Mouse (Mus musculus): ENCODE results near the gene Antxrl. TPM values are rescaled to one million over a fixed set of nuclear protein-coding genes. Genes with fewer than 3 reads are reported as not detected.

The Antxrl gene
- not detected in 2 replicates for total RNA-seq (2021)
- long read RNA-seq, experiment 1 = 0 reads
- long read RNA-seq, experiment 2 = 0 reads

DNA sequence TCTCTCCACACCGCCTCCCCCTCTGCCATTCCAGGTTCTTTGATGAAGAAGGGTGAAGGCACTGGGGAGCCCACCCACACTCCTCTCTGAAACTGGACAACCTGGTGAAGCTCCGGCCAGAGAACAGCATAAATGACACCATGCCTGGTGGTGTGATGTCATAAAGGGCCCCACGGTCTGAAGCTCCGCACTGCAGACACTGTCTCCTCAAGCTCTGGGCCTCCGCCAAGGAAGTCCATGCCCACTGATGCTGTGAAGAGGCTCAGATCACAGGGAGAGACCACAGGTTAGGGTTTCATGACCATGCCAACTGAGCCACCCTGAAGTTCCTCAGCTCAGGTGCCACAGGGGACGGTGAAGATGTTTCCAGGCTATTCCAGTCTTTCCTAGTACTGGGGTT, at the start of gene Antxrl:
Antxrl (plus strand) TSS at position 192 of the 400 bp plus-strand sequence.
- DNase-seq = no peak

DNA sequence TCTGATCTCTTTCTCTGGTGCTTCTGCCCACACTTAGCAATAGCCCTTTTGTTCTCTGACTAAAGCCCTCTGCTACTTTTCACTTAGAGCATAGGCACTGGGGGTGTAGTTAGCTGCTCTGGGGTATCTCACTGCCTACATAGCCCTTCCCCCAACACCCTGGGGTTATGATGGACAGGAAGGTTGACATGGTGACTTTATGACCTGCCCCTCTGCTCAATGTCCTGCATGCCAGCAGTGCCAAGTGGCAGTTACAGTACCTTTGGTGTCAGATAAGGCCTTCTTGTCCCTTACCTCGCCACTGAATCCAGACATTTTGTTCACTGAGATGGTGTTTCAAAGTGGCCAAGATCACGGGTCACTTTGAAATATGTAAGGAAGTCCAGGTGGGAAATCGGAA, 37.4 kb upstream of the Antxrl start, which contains the start of gene Gm30083:
Gm30083 (minus strand) TSS at position 120 of the 400 bp plus-strand sequence.
- no peak for DNase-seq

DNA sequence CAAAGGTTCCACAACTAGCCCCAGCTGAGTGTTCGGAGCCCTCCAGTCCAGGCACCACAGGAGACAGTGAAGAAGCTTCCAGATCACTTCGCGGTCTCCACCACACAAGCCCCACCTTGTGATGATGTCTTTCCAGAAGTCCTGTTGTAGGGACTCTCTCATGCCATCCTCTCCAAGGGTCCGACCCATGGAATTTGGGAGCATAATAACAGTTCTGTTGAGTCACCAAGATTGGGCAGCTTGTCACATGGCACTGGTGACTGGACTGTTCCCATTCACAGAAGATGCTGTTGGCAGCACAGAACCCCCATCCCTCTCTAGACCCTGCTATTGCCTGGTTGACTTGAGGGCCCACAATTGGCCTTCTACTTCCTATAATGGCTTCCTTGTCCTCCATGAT, 36.1 kb upstream of the Antxrl start, which contains the start of gene Gm5460:
Gm5460 (plus strand) TSS at position 378 of the 400 bp plus-strand sequence.
- no peak for DNase-seq

DNA sequence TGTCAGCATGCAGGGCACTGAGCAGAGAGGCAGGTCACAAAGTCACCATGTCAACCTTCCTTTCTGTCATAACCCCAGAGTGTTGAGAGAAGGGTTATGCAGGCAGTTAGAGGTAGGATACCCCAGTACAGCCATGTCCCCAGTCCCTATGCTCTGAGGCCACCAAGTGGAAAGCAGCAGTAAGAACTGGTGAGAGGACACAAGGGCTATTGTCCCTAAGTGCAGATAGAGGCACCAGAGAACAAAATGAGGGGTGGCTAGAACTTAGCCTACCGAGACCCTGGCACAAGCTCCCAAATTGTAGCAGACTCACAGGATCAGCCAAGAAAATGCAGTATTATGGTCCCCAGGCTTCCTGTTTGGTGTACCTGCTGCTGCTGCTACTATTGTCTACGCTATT, 35.6 kb upstream of the Antxrl start:
- no peak for DNase-seq

DNA sequence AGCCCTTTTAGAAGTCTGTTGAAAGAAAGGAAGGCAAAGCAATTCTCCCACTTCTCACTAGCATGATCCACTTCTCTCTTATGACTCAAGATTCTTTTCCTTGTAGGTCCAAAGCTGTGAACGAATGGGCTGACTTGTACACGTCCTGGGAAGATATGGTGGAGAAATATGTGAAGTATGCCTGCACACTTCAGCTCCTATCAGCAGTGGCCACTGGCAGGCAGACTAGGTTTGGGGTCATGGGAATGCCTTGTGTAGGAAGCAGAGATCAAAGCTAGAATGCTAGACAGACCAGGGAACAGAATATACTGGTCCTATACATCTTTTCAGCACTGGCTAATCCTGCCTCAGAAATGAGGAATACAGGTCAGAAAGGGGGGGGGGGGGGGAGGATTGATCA, 25.8 kb upstream of the Antxrl start:
- DNase-seq = no peak

DNA sequence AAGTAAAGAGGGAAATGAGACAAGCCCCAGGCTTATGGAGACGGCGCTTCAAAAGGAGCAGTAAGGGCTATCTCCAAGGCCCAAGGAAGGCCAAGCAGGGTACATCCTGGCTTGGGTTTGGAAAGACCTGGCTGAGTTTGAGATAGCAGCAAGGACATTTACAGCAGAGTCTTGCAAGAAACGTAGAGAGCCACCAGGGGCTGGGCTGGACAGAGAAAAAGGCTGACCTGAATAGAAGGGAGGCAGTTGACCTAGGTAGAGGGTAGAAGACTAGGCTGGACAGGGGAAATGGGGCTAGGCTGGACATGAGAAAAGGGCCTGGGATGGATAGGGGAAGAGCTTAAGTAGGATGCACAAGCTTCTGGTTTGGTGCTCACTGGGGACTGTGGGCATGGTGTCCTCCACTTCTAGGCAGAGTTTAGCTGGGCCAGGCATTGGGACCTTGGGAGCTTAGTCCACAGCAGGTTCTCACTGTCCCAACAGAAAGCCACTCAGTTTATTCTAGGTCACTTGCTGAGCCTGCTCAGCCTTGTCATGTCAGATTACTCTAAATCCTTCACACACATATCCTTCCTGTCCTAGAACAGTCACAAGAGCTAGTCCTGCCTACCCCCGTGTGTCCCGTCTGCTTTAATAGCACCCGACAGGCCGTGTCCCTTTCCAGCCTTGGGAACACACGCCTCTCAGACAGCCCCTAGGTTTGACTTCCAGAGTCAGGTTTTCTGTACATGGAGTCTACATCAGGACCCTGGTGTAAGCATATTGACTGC, 18.5 kb upstream of the Antxrl start:
- peak; percentile 37 for DNase-seq

DNA sequence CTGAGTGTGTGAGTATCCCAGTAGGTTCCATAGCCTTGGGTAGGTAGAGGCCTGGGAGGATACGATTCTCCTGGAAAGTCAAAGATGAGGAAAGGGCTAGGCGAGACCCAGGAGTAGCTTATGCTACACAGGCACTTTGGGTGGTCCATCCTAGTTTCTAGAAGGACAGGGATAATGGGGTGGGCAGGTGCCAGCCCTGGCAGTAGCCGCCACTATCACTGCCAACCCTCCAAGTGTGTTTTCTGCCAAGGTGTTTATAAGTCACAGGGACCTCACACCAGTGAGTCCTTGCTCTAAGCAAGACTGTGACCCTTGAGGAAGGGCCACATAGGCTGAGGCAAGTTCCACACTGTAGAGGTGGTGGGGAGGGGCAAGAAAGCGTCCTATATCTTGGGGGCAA, 11.3 kb upstream of the Antxrl start:
- no peak for DNase-seq

DNA sequence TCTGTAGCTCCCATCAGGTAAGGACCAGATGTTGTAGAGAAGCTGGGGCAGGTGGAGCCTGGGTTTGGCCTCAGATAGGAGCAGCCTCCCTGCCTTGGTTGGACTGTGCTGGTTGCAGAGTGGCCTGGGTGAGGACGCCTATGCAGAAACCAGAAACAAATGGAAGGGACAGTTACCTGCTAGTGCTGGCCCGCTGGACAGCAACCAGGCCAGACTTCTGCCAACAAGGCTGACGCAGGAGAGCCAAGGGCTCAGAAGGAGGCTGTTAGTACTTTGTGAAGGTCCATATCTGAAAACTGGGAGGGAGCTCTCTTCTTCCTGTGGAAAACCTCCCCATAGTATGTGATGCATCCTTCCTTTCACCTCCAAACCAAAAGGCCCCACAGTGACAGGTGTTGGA, 9.2 kb upstream of the Antxrl start:
- no peak for DNase-seq

DNA sequence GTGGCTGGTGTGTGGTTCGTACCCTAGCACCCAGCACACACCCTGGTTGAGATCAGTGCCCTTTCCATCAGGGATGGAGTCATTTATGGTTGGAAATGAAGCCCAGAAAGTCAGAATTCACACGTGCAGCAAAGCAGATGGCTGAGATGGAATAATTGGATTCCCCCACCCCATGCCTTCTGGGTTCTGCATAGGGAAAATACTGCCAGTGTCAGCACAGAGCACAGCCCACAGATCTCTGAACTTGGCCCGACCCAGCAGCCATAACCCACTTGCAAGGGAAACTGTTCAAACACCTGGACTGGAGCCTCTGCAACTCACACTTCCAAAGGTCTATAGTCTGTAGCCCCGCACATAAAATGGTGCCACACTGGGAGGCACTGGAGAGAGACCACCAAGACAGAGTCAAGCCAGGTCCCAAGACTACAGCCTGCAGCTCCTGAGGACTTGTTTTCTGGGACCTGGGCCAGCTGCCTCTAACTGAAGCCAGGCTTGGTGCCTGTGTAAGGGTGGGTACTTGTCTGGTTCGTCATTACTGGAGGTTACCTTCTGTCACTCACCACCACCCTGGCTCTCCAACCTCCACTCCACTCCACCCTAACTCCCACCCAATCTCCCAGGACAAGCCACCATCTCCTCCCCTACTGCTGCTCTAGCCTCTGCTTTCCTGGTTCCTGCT, 2.3 kb upstream of the Antxrl start:
- DNase-seq = no peak

DNA sequence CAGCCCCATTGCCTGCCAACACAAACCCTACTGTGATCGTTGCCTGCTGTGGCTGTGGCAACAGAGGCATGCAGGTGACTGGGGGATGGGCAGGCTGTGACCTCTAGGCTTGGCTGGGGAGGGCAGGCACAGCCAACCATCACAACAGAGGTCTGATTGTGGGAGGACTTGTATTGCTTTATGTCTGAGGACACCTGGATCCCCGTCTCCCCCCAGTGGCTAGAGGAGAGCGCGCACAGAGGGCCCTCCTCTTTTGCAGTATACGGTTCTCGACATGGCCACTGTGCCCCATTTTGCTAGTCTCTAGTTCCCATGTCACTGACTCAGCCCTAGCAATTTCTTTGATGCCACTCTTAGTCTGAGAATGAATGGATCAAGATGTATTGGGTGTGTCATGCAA, 19.2 kb downstream of the Antxrl start:
- no peak for DNase-seq

DNA sequence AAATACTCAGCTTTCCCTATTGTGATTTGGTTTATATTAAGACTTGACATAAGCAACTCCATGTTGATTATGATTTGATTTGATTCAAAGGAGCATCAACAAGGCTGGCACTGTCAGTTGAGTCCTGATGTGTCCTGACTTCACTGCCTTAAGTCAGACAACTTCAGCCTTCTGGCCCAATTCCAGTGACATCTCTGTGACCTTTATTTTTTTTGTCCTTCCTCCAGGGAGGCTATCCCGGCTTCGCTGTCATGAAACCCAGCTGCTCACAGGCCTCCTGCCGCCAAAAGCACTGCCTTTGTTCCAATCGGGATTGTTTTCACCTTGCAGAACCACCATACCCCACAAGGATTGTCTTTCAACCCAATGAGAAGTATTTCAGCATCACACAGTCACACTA, 22.8 kb downstream of the Antxrl start:
- peak; percentile 38 for DNase-seq

DNA sequence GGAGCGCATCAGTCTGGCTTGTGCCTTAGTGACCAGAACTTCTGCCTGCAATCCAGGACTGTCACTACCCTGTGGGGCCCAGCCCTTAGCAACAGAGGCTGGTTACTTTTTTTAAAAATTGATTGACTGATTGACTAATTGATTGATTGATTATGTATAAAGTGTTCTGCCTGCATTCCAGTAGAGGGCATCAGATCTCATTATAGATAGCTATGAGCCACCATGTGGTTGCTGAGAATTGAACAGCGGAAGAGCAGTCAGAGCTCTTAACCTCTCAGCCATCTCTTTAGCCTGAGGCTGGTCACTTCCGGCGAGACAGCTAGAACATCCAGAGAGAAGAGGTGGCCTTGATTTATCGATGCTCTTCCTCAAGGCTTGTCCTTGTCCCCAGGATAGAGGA, 24.7 kb downstream of the Antxrl start:
- DNase-seq = no peak

DNA sequence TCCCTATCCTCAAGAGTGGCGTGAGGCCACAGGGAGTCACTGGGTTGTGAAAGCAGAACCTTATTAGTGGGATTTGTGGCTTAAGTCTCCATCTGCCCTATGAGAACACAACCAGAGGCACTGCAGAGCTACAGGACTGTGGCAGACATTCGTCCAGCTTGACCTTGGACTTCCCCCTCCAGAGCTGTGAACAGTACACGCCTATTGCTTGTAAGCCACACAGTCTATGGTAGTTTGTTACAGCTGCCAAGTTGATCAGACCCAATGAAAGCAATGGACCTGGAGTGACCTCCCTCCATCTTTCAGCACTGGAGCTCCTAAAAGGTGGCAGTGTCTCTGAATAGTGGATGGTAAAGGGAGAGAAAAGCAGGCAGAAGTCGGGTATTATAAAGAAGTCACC, 25.8 kb downstream of the Antxrl start:
- no peak for DNase-seq

DNA sequence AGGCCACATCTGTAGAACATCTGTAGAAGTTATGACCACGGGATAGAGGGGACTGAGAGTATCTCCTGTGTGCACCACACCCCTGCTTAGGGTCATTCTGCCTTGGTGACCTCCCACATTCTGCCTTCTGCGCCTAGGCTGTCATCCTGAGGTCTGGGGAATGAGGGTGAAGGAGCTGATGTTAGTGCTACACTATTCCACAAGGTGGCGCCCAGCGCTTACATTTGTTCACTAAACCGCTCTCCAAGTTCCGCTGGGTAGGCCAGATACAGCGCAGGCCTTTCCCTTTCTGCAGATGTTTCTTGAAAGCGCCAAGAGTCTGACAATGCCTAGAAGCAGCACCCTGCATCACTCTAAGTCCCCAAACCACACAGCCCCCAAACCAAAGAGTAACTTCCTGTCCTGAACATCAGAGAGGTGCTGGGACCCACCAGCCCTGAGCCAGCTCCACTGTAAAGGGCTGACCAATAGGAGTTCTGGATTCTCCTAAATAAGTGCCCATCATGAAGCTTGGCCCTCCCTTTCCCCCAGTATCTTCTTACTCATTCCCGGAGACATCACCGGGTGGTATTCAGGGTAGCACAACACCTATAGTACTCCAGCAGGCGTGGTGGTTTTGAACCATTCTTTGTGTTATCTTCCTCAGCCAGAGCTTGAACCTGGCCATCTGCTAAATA, 28.0 kb downstream of the Antxrl start:
- peak; percentile 86 for DNase-seq

DNA sequence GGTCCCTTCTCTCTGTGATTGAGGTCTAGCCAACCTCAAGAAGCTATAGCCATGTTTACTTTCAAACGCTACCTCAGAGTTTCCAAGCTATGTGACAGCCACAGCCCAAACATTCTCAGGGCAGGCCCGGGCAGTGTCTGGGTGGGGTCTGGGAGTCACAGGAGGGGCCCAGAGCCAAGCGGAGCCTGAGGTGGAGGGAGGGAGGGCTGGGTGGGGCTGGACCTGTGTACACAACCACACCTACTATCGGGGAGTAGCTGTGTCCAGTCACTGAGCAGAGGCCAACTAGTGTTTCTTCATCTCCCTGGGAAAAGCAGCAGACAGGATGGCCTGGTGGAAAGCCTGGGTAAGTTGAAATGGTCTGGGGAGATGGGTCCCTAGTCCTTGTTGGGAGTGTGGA, 33.2 kb downstream of the Antxrl start, which contains the start of gene Anxa8:
Anxa8 (plus strand) TSS at position 251 of the 400 bp plus-strand sequence.
- no peak for DNase-seq

DNA sequence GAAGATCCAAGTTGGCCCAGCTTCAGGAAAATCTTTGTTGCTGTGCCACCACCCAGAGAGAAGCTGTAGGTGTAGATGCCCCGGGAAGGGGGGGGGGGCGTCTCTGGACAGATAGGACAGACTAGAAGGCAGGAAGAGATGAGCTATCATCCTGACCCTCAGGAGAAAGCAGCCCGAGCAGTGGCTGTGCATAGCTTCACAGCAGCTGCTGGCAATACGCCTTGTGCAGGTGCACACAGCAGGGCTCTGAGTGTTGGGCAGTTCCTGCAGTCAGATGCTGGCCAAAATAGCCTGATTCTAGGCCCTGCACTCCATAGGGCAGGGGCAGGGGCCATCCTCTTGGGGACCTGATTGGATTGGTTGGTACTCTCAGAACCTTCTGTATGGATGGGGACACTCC, 34.3 kb downstream of the Antxrl start:
- DNase-seq = no peak

DNA sequence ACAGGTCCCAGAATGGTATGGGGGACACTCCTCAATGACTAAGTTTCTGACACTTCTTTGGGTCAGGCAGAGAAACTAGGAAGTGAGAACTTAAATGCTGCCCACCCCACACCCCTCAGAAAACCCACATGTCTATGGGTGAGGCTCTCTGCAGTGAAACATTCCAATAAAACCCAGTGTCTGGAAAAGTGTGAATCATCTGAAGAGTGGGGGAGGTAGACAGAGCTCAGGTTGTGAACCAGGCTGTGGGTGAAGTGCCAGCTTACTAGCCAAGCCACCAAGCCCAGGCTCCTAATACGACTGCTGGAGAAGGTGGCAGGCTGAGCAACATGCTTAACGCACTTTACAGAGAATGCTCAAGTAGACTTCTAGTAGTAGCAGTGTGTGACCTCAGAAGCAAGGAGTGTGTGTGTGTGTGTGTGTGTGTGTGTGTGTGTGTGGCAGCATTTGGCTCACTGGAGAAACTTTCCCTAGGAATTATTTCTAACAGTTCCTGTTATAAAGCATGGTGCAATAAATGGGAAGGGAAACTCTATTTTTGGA, 35.4 kb downstream of the Antxrl start:
- no peak for DNase-seq

DNA sequence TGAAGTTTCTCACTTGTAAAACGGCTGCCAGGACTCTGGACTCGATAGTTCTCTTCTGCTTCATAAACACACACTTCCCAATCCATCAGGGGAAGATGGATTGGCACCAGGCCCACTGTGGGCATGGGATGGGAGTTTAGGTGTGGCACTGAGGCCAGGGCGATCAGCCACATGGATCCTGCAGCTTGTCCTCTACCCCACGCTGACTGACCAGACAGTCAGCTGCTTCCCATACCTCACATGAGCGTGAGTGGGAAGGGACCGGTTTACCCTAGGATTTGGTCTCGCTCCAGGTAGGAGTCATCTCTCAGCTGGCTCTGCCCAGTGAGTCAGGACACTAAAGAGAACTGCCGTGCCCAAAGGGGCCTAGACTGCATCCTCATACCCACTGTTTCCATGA, 37.3 kb downstream of the Antxrl start:
- no peak for DNase-seq

DNA sequence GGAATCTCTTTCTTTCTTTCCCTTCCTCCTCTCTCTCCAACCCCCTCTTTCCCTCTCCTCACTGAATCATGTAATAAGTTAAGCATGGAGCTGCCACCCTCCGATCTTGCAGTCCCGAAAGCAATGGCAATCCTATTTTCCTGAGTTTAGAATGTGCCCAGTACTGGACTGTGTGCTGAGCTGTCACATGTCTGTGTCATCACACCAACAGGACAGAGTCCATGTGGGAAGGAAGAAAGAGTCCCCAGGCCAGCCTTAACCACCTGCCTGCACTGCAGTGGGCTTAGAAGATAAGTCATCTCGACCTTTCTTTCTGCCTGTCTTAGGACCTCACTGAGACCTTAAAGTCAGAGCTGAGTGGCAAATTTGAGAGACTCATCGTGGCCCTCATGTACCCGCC, 39.0 kb downstream of the Antxrl start:
- no peak for DNase-seq

DNA sequence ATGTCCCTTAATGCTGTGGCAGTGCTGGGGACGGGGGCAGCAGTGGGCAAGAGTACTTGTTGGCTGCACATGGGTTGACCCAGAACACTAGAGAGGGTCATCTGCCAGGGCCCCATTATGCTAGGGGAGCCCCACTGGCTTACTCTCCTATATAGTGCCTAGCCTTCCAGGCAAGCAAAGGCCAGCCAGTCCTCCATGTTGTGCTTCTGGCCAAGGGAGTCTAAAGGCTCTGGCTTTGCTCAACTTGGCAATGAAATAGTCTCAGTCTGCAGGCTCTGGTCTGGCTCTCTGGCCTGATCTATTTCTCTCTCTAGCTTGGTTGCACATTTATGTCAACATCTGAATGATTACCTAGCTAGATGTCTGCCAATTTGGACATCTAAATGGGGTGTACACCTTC, 40.3 kb downstream of the Antxrl start:
- DNase-seq = no peak

DNA sequence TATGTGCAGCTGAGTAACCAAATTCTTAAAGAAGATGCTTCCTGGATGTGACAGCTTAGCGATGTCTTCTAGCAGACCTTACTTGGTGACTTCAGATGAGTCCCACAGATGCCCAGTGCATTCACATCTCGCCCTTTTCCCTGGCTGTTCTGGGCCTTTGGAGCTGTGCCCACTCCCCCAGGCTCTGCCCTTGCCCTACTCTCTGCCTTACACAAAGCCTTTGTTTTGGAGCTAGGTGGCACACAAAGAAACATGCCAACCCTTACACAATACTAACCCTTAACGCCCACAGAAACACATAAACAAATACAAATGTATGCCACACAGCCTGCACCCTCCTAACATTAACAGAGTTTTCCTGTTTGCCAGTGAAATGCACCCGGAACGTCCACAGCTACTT, 43.7 kb downstream of the Antxrl start:
- no peak for DNase-seq

DNA sequence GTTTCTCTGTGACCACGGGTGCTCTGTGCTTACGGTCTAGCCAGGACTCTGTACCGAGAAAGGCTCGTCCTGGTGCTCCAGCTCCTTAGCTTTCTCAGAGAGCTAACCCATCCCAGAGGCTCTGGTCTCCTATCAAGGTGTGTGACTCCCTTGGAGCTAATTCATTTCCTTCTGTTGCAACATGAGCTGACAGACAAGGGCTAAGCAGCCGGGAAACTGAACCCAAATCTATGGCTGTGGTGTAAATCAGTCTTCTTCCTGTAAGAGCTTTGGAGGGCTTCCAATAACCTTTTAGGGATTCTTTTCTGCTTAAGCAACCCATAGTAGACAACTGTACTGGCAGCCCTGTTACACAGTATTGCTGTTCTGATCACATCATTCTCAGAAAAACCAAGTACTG, 50.1 kb downstream of the Antxrl start, which contains the start of gene A630023A22Rik:
A630023A22Rik (minus strand) TSS at position 154 of the 400 bp plus-strand sequence.
- DNase-seq = no peak

DNA sequence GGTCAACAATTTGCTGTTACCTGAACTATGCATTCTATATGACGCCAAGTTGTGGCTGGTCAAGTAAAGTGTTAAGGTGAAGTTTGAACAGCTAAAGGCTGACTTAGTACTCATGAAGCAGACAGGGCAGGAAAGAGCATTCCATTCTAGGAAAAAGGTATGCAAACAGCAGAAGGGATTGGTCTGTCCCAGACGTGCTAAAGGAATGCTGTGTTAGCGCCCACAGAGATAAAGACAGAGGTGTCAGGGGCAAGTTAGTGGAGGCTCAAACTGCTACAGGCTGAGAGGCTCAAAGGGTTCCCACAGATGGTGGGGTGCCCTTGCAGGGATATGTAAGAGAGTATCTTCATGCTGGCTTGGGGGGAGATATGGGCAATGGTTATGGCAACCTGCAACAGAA, 51.3 kb downstream of the Antxrl start:
- DNase-seq = no peak
